Mouse (Mus musculus): ENCODE data around the gene Grin2a.

DNA sequence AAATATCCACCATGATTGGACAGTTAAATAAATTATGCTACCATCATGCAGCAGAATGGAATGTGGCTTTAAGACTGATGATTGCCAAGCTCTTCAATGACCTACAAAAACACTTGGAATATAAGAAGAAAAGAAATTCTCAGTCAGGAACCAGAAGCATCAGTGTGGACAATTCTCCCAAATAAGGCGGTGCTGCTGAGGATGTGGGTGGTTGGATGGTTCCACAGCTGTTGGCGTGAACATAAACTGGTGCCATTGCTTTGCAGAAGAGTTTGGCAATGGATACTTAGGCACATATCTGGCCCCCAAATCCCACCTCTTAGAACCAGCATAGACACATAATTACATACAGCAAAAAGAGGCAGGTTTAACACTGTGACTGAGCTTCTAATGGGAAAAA, 235.0 kb downstream of the Grin2a start:
- TF ChIP-seq CTCF (IDR thresholded peaks at IDR 0.05; ENCODE audit: borderline replicate concordance, control insufficient read depth, extremely low read depth, insufficient read depth, low read length, poor library complexity) (no peak), POLR2A (IDR thresholded peaks at IDR 0.05; ENCODE audit: control insufficient read depth, extremely low read depth, insufficient read depth, low read length, poor library complexity) (no peak)
